Mouse (Mus musculus): ENCODE measurements around the gene Epyc. TPM values are rescaled to one million over a fixed set of nuclear protein-coding genes. Genes with fewer than 3 reads are reported as not detected.

Epyc gene
- polyA plus RNA-seq, 1 experiment from 2014 or later = 1.2 TPM

GRCm38 (mm10) chr10:97631061-97631460 lies 12.8 kb upstream of the Epyc start:
- Histone ChIP-seq H3K4me1 (ENCODE audit: control insufficient read depth, insufficient read depth, low read length) (no peaks in the 10 kb centered on the region), H3K4me2 (replicated peaks; ENCODE audit: low read depth, low read length) (no peak overlapping the region), H3K9me3 (ENCODE audit: control insufficient read depth, low read depth, low read length) (no peaks in the 10 kb centered on the region), H3K9ac (replicated peaks; ENCODE audit: low read depth, low read length) (no peak overlapping the region), H3K4me3 (ENCODE audit: low read depth, low read length) (no peak overlapping the region), H3K27me3 (ENCODE audit: control insufficient read depth, insufficient read depth, low read length) (no peaks in the 10 kb centered on the region), H3K36me3 (ENCODE audit: control insufficient read depth, insufficient read depth, low read length) (no peaks in the 10 kb centered on the region), H3K27ac (ENCODE audit: low read length) (no peak overlapping the region)
- 82% methylated on average over 3 of the region's 3 CpGs for WGBS
- no peak for ATAC-seq (ENCODE audit: insufficient number of reproducible peaks, insufficient read depth, low FRiP score, low read depth)

DNA sequence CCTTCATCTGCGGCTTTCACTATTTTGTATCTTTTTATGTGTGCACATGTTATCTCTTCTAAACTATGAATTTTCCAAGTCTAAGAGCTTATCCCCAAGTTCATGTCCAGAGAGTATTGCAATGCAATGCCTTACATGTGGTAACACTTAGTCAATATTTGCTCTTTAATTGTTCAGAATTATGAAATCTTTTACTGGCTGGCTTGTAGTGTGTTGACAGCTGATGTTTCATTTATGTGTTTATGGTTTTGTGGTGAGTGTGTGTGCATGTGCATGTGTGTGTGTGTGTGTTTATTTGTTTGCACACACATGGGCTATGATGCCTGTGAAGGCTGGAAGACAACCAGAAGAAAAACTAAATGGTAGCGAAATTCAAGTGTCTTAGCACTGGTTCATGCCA lies 1.9 kb upstream of the Epyc start:
- H3K4me3 ChIP-seq (ENCODE audit: low read depth, low read length) = no peak overlapping the region
- no peak overlapping the region for H3K4me2 ChIP-seq (replicated peaks; ENCODE audit: low read depth, low read length)
- no peaks in the 10 kb centered on the region for H3K9me3 ChIP-seq (ENCODE audit: control insufficient read depth, low read depth, low read length)
- H3K27ac ChIP-seq (ENCODE audit: low read length) = no peak overlapping the region
- no peaks in the 10 kb centered on the region for H3K36me3 ChIP-seq (ENCODE audit: control insufficient read depth, insufficient read depth, low read length)
- no peaks in the 10 kb centered on the region for H3K27me3 ChIP-seq (ENCODE audit: control insufficient read depth, insufficient read depth, low read length)
- 92% methylated on average over 2 of the region's 2 CpGs for WGBS
- H3K4me1 ChIP-seq (ENCODE audit: control insufficient read depth, insufficient read depth, low read length) = no peaks in the 10 kb centered on the region
- no peak overlapping the region for H3K9ac ChIP-seq (replicated peaks; ENCODE audit: low read depth, low read length)
- no peak for ATAC-seq (ENCODE audit: insufficient number of reproducible peaks, insufficient read depth, low FRiP score, low read depth)

DNA sequence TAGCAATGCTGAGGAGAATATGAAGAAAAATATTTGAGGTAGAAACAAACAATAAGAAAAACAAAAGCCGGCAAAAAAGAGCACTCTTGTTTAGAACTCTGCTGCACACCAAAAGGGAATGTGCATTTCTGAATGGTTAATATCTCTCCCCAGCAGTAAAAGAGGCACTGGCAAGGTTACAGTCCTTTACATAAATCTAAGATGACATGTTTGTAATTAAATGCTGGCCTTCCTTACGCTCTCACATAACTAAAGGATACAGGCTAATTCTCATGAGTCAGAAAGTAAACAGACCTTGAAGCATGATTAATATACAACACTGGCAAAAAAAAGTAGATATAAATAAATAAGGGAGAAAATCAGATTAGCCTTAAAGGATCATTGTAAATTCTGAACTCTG lies 6.5 kb downstream of the Epyc start:
- H3K4me3 ChIP-seq (ENCODE audit: low read depth, low read length) = no peak overlapping the region
- no peak overlapping the region for H3K27ac ChIP-seq (ENCODE audit: low read length)
- H3K36me3 ChIP-seq (ENCODE audit: control insufficient read depth, insufficient read depth, low read length) = no peaks in the 10 kb centered on the region
- no peak for ATAC-seq (ENCODE audit: insufficient number of reproducible peaks, insufficient read depth, low FRiP score, low read depth)
- H3K27me3 ChIP-seq (ENCODE audit: control insufficient read depth, insufficient read depth, low read length) = no peaks in the 10 kb centered on the region
- H3K9ac ChIP-seq (replicated peaks; ENCODE audit: low read depth, low read length) = no peak overlapping the region
- no peak overlapping the region for H3K4me2 ChIP-seq (replicated peaks; ENCODE audit: low read depth, low read length)
- WGBS = 17% methylated on average over 2 of the region's 2 CpGs
- no peaks in the 10 kb centered on the region for H3K4me1 ChIP-seq (ENCODE audit: control insufficient read depth, insufficient read depth, low read length)
- no peaks in the 10 kb centered on the region for H3K9me3 ChIP-seq (ENCODE audit: control insufficient read depth, low read depth, low read length)

GRCm38 (mm10) chr10:97659489-97659888 lies 15.6 kb downstream of the Epyc start:
- no peaks in the 10 kb centered on the region for H3K9me3 ChIP-seq (ENCODE audit: control insufficient read depth, low read depth, low read length)
- 92% methylated on average over 1 of the region's 1 CpGs for WGBS
- H3K27ac ChIP-seq (ENCODE audit: low read length) = no peak overlapping the region
- ATAC-seq (ENCODE audit: insufficient number of reproducible peaks, insufficient read depth, low FRiP score, low read depth) = no peak
- no peaks in the 10 kb centered on the region for H3K27me3 ChIP-seq (ENCODE audit: control insufficient read depth, insufficient read depth, low read length)
- no peak overlapping the region for H3K9ac ChIP-seq (replicated peaks; ENCODE audit: low read depth, low read length)
- no peak overlapping the region for H3K4me3 ChIP-seq (ENCODE audit: low read depth, low read length)
- H3K4me2 ChIP-seq (replicated peaks; ENCODE audit: low read depth, low read length) = no peak overlapping the region
- H3K36me3 ChIP-seq (ENCODE audit: control insufficient read depth, insufficient read depth, low read length) = no peaks in the 10 kb centered on the region
- no peaks in the 10 kb centered on the region for H3K4me1 ChIP-seq (ENCODE audit: control insufficient read depth, insufficient read depth, low read length)

- H3K27ac ChIP-seq (ENCODE audit: low read length) = peak overlapping the region; percentile 80
- H3K9ac ChIP-seq (replicated peaks; ENCODE audit: low read depth, low read length) = no peak overlapping the region
- no peak overlapping the region for H3K4me3 ChIP-seq (ENCODE audit: low read depth, low read length)
- ATAC-seq (ENCODE audit: insufficient number of reproducible peaks, insufficient read depth, low FRiP score, low read depth) = peak; percentile 65; the same call in 1 of the 2 replicates
- WGBS = 24% methylated on average over 4 of the region's 4 CpGs
- H3K4me1 ChIP-seq (ENCODE audit: control insufficient read depth, insufficient read depth, low read length) = peaks cover 8% of the 10 kb centered on the region
- H3K9me3 ChIP-seq (ENCODE audit: control insufficient read depth, low read depth, low read length) = no peaks in the 10 kb centered on the region
- no peak overlapping the region for H3K4me2 ChIP-seq (replicated peaks; ENCODE audit: low read depth, low read length)
- no peaks in the 10 kb centered on the region for H3K27me3 ChIP-seq (ENCODE audit: control insufficient read depth, insufficient read depth, low read length)
- H3K36me3 ChIP-seq (ENCODE audit: control insufficient read depth, insufficient read depth, low read length) = no peaks in the 10 kb centered on the region
Measured at GRCm38 (mm10) chr10:97668656-97669055, 24.8 kb downstream of the Epyc start.

DNA sequence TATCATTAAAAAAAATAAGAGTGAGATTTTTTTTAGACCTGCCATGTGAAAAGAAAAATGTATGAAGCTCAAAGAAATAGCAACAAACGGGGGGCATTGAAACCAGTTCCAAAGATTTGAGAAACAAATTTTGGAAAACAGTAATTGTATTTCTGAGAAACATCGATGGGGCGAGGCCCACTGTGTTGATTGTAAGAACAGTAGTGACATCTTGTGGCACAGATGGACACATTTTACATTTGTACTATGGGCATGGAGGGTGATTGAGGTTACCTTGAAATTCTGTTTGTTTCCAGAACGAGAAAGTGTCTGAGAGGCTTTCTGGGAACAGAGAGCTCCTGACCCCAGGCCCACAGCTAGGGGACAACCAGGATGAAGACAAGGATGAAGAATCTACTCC lies 26.3 kb downstream of the Epyc start:
- no peak overlapping the region for H3K4me2 ChIP-seq (replicated peaks; ENCODE audit: low read depth, low read length)
- H3K4me1 ChIP-seq (ENCODE audit: control insufficient read depth, insufficient read depth, low read length) = peaks cover 8% of the 10 kb centered on the region
- no peak overlapping the region for H3K9ac ChIP-seq (replicated peaks; ENCODE audit: low read depth, low read length)
- no peaks in the 10 kb centered on the region for H3K27me3 ChIP-seq (ENCODE audit: control insufficient read depth, insufficient read depth, low read length)
- H3K4me3 ChIP-seq (ENCODE audit: low read depth, low read length) = no peak overlapping the region
- 41% methylated on average over 4 of the region's 4 CpGs for WGBS
- H3K27ac ChIP-seq (ENCODE audit: low read length) = no peak overlapping the region
- no peaks in the 10 kb centered on the region for H3K9me3 ChIP-seq (ENCODE audit: control insufficient read depth, low read depth, low read length)
- no peak for ATAC-seq (ENCODE audit: insufficient number of reproducible peaks, insufficient read depth, low FRiP score, low read depth)
- H3K36me3 ChIP-seq (ENCODE audit: control insufficient read depth, insufficient read depth, low read length) = no peaks in the 10 kb centered on the region

DNA sequence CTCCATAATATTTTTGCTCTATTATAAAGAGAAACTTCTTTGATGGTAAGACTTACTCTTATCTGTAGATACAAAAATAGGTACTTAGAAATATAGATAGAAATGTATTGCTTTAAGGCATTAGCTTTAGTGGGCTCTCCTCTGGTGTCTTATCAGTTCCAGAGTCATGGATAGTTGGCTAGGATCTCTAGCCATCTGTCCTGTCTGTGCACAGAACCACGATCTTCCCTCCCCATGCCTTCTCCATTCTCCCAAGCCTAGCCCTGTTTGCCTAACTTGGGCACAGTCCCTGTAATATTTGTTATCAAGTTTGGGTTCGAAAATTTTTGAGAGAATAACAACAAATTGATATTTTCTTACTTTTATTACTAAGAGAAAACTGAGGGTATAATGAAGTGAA lies 29.4 kb downstream of the Epyc start:
- H3K27me3 ChIP-seq (ENCODE audit: control insufficient read depth, insufficient read depth, low read length) = no peaks in the 10 kb centered on the region
- no peaks in the 10 kb centered on the region for H3K9me3 ChIP-seq (ENCODE audit: control insufficient read depth, low read depth, low read length)
- no peak overlapping the region for H3K4me2 ChIP-seq (replicated peaks; ENCODE audit: low read depth, low read length)
- H3K4me3 ChIP-seq (ENCODE audit: low read depth, low read length) = no peak overlapping the region
- H3K36me3 ChIP-seq (ENCODE audit: control insufficient read depth, insufficient read depth, low read length) = no peaks in the 10 kb centered on the region
- peaks cover 6% of the 10 kb centered on the region for H3K4me1 ChIP-seq (ENCODE audit: control insufficient read depth, insufficient read depth, low read length)
- 77% methylated on average over 2 of the region's 2 CpGs for WGBS
- no peak overlapping the region for H3K27ac ChIP-seq (ENCODE audit: low read length)
- H3K9ac ChIP-seq (replicated peaks; ENCODE audit: low read depth, low read length) = no peak overlapping the region
- ATAC-seq (ENCODE audit: insufficient number of reproducible peaks, insufficient read depth, low FRiP score, low read depth) = no peak

DNA sequence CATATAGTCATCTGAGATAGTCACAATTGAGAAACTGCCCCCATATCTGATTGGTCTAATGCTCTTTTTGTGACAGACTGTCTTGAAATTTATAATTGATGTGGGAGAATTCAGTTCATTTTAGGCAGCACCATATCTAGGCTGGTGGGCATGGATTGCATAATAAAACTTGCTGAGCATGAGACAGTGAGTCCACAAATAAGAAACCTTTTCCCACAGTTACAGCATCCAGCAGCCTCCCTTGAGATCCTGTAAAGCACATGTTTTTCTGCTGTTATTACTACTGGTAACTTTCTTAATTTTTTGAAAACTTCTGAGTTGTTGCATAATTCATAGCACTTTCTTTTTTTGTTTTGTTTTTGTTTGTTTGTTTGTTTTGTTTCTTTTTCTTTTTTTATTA lies 39.1 kb downstream of the Epyc start:
- no peaks in the 10 kb centered on the region for H3K4me1 ChIP-seq (ENCODE audit: control insufficient read depth, insufficient read depth, low read length)
- no peaks in the 10 kb centered on the region for H3K9me3 ChIP-seq (ENCODE audit: control insufficient read depth, low read depth, low read length)
- H3K9ac ChIP-seq (replicated peaks; ENCODE audit: low read depth, low read length) = no peak overlapping the region
- ATAC-seq (ENCODE audit: insufficient number of reproducible peaks, insufficient read depth, low FRiP score, low read depth) = no peak
- H3K4me2 ChIP-seq (replicated peaks; ENCODE audit: low read depth, low read length) = no peak overlapping the region
- H3K27me3 ChIP-seq (ENCODE audit: control insufficient read depth, insufficient read depth, low read length) = no peaks in the 10 kb centered on the region
- H3K4me3 ChIP-seq (ENCODE audit: low read depth, low read length) = no peak overlapping the region
- no peaks in the 10 kb centered on the region for H3K36me3 ChIP-seq (ENCODE audit: control insufficient read depth, insufficient read depth, low read length)
- no peak overlapping the region for H3K27ac ChIP-seq (ENCODE audit: low read length)

DNA sequence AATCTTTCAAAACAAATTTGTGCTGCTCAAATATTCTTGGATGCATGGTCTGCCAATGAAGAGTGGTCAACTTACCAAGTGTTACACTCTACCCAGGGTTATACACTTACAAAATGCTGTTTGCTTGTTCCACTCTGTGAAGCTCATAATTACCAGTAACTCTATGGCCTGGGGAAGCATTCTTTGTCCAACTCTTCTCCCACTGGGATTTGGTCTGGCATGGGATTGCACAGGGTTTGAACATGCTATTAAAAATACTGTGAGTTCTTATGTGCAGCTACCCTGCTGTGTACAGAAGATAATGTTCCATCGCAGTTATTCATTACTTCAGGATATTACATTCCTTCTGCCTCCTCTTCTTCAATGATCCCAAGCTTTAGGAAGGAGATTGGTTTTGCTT lies 43.3 kb downstream of the Epyc start:
- Histone ChIP-seq H3K4me2 (replicated peaks; ENCODE audit: low read depth, low read length) (no peak overlapping the region), H3K27ac (ENCODE audit: low read length) (no peak overlapping the region), H3K9me3 (ENCODE audit: control insufficient read depth, low read depth, low read length) (no peaks in the 10 kb centered on the region), H3K9ac (replicated peaks; ENCODE audit: low read depth, low read length) (no peak overlapping the region), H3K4me3 (ENCODE audit: low read depth, low read length) (no peak overlapping the region), H3K4me1 (ENCODE audit: control insufficient read depth, insufficient read depth, low read length) (no peaks in the 10 kb centered on the region), H3K36me3 (ENCODE audit: control insufficient read depth, insufficient read depth, low read length) (no peaks in the 10 kb centered on the region), H3K27me3 (ENCODE audit: control insufficient read depth, insufficient read depth, low read length) (no peaks in the 10 kb centered on the region)
- WGBS = 91% methylated on average over 1 of the region's 1 CpGs
- ATAC-seq (ENCODE audit: insufficient number of reproducible peaks, insufficient read depth, low FRiP score, low read depth) = no peak

Measured in stomach, embryonic 14.5 days (tissue).